Mouse (Mus musculus) heart, adult 2 months (tissue): ENCODE data around the gene Gm49337.
"Not testable (repeated sequence)": the region's sequence is repeated elsewhere in the genome, so short reads cannot be mapped to it uniquely, and the experiment has no call there.

ENCODE experiments used
- CTCF ChIP-seq: fragments of 200-600 bp; IDR thresholded peaks from 2 replicates; pipeline ENCODE4 v1.8.1; 2022; ENCODE audit warnings: antibody characterized with exemption, mild to moderate bottlenecking, moderate library complexity
- POLR2A ChIP-seq: fragments of 200-500 bp; IDR thresholded peaks from 2 replicates; pipeline ENCODE4 v1.6.1; 2011; ENCODE audit warnings: mild to moderate bottlenecking, low read depth, low read length, control low read depth; ENCODE audit not compliant: insufficient read depth

- TF ChIP-seq CTCF, POLR2A: not testable (repeated sequence)
Measured at GRCm38 (mm10) chr4:116217661-116218060, 44.5 kb downstream of the Gm49337 start.
